Mouse (Mus musculus) adrenal gland, postnatal 4 days (tissue): ENCODE results near the gene 1700013G24Rik. TPM values are rescaled to one million over a fixed set of nuclear protein-coding genes. Genes with fewer than 3 reads are reported as not detected.
A peak's percentile ranks its signal among the peaks of the same experiment; 100 is the strongest.
"Not testable (repeated sequence)": the region's sequence is repeated elsewhere in the genome, so short reads cannot be mapped to it uniquely, and the experiment has no call there.

ENCODE experiments used
- DNase-seq, 2 experiments: peaks; one replicate each; pipeline ENCODE4 v3.0.0; 2021 to 2022; ENCODE audit warnings: low spot score in 2 of 2, mixed read lengths in 2 of 2
- long read RNA-seq, 2 experiments: library from polyadenylated mRNA; stranded (forward); transcript quantifications; one replicate each; pipeline ENCODE4 v2.0.0; 2021
- total RNA-seq, 2 experiments: library from RNA; stranded (reverse); gene quantifications; 2 replicates each; pipeline ENCODE4 v1.2.3; 2021

The 1700013G24Rik gene
- not detected for total RNA-seq
- long read RNA-seq, experiment 1: 0 reads
- long read RNA-seq, experiment 2: 0 reads

DNA sequence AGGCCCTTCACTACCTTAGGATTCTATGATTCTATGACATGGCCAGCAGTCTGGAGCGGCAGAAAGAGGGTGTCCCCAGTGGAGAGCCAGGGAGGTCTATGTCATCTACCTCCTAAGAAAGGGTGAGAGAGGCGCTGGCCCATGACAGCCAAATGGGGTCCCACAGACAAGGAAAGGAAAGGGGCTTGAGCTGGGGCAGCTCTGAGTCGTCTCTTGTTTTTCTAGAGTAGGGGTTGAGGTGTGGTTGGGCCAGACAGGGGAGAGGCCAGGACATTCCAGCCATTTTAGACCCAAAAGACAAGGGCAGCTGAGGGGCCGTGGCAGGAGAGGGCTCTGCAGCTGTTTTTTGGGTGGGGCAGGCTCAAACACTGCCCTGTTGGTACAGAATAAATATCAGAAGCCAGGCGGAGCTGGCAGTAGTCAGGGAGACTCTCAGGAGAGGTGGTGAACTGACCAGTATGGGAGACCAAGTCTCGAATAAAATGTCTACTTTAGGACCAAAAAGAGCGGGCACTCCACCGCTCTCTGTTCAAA lies at the start of gene 1700013G24Rik:
Gene 1700013G24Rik, plus strand, starts transcription at position 51 of the 534 bp plus-strand sequence.
- DNase-seq: no peak

GRCm38 (mm10) chr4:137405571-137405970 lies 47.5 kb upstream of the 1700013G24Rik start:
- no peak for DNase-seq

- DNase-seq: no peak
Measured at GRCm38 (mm10) chr4:137409691-137410090, 43.4 kb upstream of the 1700013G24Rik start, which contains the start of gene Cela3a. TSS of gene Cela3a (minus strand) at chr4:137409791.

- not testable (repeated sequence) for DNase-seq
Measured at GRCm38 (mm10) chr4:137412185-137412709, 40.8 kb upstream of the 1700013G24Rik start.

DNA sequence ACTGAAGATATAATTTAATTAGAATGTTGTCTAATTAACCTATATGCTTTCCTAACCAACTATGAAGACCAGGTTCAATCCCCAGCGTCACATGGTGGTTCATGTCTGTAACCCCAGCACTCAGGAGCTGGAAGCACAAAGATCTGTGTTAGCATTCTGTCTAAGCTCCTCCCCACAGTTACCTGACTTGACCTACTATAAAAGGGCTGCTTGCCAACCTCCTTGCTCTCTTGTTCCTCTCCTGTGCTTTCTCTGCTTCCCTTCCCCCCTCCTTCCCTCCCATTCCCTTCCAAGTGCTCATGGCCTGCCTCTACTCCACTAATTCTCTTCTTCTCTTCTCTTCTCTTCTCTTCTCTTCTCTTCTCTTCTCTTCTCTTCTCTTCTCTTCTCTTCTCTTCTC lies 38.1 kb upstream of the 1700013G24Rik start:
- DNase-seq: no peak

DNA sequence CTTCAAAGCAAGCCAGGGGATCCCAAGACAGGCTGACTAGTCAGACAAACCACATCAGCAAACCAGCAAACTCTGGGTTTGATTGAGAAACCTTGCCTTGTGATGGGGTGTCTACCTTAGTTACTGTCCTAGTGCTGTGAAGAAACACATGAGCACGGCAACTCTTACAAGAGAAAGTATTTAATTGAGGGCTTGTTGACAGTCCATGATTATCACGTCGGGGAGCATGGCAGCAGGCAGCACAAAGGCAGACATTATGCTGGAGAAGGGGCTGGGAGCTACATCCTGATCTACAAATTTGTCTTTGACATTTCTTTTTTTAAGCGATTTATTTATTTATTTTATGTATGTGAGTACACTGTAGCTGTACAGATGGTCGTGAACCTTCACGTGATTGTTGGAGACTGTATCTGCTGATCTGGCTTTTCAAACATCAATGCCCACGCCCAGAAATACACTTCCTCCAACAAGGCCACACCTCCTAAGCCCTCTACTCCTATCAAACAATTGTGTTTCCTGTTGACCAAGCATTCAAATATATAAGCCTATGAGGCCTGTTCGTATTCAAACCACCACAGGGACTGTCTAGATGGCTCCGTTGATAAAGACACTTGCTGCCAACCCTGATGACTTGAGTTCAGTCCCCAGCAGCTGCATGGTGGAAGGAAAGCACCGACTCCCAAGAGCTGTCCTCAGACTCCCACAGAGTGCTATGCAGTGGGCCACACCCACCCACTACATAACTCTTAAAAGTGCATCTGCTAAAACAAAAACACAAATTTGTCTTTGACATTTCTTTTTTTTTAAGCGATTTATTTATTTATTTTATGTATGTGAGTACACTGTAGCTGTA lies 35.1 kb upstream of the 1700013G24Rik start:
- no peak for DNase-seq

DNA sequence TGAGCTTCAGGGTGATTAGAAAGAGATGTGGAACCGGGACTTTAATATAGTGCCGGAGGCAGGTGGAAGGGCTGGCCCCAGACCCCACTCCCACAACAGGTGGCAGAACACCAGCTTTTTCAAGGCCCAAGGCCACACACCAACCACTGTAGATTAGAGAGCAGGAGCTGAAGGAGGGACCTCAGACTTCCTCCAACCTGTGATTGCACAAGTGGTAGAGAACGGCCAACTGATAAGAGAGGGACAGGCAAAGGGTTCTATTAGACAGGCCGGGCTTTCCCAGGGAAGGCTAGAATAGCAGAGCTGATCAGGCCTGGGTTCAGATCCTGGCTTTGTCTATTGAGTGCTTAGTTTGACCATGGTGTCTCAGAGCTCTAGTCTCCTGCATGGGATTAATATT lies 22.6 kb upstream of the 1700013G24Rik start, which contains the start of gene Cela3b:
Gene Cela3b, minus strand, starts transcription at position 39 of the 400 bp plus-strand sequence.
- no peak for DNase-seq

- DNase-seq: not testable (repeated sequence)
Measured at GRCm38 (mm10) chr4:137432700-137433550, 20.2 kb upstream of the 1700013G24Rik start.

GRCm38 (mm10) chr4:137436979-137437669 lies 16.0 kb upstream of the 1700013G24Rik start:
- no peak for DNase-seq

GRCm38 (mm10) chr4:137438842-137439241 lies 14.2 kb upstream of the 1700013G24Rik start:
- DNase-seq: no peak

DNA sequence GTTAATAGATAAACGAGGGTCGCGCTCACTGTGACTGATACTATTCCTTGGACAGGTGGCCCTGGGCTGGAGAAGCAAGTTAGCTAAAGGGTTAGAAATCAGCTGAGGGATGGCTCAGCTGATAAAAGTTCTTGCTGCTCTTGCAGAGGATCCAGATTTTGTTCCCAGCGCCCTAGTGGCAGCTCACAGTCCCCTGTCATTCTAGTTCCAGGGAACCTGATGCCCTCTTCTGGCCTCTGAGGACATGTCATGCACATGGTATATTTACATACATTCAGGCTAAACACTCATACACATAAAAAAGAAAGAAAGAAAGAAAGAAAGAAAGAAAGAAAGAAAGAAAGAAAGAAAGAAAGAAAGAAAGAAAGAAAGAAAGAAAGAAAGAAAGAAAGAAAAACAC lies 11.8 kb upstream of the 1700013G24Rik start:
- no peak for DNase-seq

DNA sequence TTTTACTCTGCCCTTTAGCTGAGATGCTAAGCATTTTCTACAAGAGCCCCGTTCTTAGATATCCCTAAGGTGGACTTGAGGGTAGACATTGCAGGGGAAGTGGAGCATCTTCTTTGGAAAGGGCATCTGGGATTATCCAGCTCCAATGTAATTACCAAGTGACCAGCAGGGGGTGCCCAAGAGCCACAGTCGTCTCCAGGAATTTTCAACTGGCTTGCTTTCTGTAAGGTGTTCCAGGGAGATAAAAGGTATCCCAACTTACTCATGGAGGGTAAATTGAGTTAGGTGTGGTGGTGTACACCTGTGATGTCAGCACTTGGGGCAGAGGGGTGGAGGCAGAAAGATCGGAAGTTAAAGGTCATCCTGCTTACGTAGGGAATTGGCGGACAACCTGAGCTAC lies 9.5 kb upstream of the 1700013G24Rik start:
- peak; percentile 46 to 58 for DNase-seq

GRCm38 (mm10) chr4:137445881-137446280 lies 7.2 kb upstream of the 1700013G24Rik start:
- no peak for DNase-seq

GRCm38 (mm10) chr4:137447363-137448196 lies 5.5 kb upstream of the 1700013G24Rik start:
- DNase-seq: no peak

DNA sequence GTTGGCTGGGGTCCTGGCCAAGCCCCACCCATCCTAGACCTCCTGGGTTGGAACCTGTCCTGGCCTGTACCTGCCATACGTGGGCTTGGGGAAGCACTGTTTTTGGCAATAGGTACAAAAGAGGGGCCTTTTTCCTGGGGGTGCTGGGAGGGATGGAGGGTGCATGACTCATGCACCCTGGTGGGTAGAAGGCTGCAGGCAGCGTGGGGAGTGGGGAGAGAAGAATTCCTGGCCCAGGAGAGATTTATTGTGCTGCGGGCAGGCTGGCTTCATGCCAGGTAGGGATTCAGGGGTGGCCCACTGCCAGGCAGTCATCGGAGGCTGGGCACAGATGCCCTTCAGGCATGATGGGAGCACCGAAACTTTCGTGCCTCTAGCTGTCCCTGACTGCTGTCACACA lies 4.9 kb upstream of the 1700013G24Rik start:
- peak; percentile 31 to 50 for DNase-seq

GRCm38 (mm10) chr4:137448641-137449040 lies 4.4 kb upstream of the 1700013G24Rik start:
- DNase-seq: no peak

DNA sequence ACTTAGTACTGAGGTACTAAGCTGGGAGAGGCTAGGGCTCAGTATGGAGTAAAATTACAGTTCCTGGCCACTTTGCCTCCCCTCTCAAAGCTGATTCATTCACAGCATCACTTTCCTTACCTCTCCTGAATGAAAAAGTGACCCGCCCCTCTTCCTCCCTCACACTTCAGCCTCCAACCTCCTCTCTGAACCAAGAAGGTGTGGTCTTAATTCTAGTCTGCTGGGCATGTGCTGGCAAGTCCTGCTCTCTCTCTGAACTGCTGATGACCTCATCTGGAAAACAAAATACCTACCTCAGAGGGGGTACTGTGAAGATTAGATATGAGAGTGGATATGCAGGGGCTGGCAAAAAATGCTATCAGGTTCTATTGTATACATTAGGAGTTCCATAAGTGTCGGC lies 4.0 kb upstream of the 1700013G24Rik start:
- DNase-seq: no peak

DNA sequence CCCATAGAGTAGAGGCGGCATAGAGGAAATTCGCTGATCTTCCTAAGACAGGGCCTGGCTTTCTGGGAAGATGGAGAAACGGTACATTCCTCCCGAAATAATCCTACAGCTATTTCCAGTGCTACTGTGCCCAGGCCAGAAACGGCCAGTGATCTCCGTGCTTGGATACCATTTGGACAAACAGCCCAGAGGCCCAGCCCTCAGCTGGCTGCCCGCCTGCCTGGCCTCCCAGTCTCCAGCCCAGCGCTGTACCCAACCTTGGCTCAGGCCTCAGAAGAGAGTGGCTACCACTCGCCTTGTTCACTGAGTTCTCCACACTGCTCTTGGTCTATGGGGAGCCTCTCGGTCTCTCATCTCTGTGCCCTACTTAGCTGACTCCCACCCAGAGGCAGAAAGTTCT lies 3.4 kb upstream of the 1700013G24Rik start:
- DNase-seq: no peak

DNA sequence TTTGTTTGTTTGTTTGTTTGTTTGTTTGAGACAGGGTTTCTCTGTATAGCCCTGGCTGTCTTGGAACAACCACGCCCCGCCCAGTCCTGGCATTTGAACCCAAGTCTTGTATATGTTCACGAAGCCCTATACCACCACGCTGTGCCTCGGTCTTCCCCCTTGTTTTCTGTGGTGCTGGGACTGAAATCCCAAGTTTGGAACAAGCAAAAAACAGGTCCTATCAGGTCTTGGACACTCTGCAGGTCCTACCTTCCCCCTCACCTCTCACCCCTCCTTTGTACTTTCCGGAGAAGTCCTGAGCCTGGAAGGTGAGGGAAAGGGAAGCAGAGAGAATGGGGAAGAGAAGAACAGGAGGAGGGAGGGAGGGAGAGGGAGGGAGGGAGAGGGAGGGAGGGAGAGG lies 894 bp upstream of the 1700013G24Rik start:
- DNase-seq: no peak

- no peak for DNase-seq
Measured at GRCm38 (mm10) chr4:137454582-137454981, 1.5 kb downstream of the 1700013G24Rik start.
